Mouse (Mus musculus) left cerebral cortex, adult 8-10 months (tissue): ENCODE results near the gene Vps13c. TPM values are rescaled to one million over a fixed set of nuclear protein-coding genes. Genes with fewer than 3 reads are reported as not detected.
A peak's percentile ranks its signal among the peaks of the same experiment; 100 is the strongest.

Source experiments
- DNase-seq, 2 experiments: peaks; one replicate each; pipeline ENCODE4 v3.0.0; 2022; ENCODE audit warnings: low spot score in 2 of 2
- total RNA-seq, 4 experiments: library from RNA; stranded (reverse); gene quantifications; 2 replicates each; pipeline ENCODE4 v1.2.4; 2022

The Vps13c gene
- total RNA-seq, 4 experiments from 2014 or later: 70.6 to 84.9 (median 73.6) TPM

DNA sequence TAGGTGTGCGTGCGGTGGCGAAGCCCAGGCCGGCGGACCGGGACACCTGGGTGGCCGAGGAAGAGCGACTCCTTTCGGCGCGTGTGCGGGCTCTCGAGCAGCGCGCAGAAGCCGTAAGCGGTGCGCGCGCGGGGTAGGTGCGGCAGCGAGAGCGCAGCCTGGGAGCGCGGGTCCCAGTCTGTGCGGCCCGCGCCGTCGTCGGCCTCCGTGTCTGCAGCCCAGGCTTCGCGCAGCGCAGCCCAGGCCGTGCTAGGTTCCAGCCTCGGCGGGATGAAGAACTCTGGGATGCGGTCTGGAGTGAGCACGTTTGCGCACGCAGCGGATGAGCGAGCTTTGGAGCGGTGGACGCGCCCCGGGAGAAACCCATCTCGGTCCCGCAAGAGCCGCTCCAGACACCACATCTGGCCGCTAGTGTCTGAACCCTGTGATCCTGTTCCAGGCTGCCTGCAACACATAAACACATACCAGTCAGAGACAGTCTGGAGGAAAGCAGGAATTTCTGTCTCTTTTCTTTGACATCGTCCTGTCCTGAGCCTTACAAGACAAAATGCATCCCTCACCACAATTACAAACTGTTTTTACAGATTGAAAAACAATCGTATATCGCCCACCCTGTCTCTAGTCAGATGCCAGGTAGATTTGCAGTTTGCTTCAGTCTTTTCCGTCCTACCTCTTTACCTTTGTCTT is 8.7 kb upstream of the Vps13c start:
- DNase-seq: no peak

- DNase-seq: no peak
Observed at GRCm38 (mm10) chr9:67832046-67832605, 8.1 kb upstream of the Vps13c start, which contains the start of gene C2cd4a. C2cd4a (minus strand) TSS chr9:67832330.

DNA sequence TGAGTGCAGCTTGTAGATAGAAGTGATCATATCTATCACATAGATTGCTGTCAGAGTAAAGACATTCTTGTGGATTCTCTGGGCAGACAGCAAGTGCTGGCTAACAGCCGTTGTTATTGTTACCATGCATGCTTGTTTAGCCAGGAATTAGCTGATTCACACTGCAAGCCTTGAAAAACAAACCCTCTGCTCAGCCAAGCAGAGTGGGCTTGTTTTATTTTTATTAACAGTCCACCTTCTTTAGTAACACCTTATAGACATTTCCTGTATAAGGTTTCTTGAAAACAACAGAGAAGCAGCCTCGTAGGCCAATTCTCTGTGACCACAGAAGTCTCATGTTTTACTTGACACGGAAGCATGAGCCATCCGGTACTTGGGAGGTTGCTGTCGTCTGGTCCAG is 5.7 kb upstream of the Vps13c start:
- DNase-seq: no peak

- no peak for DNase-seq
Observed at GRCm38 (mm10) chr9:67837311-67837710, 2.9 kb upstream of the Vps13c start.

DNA sequence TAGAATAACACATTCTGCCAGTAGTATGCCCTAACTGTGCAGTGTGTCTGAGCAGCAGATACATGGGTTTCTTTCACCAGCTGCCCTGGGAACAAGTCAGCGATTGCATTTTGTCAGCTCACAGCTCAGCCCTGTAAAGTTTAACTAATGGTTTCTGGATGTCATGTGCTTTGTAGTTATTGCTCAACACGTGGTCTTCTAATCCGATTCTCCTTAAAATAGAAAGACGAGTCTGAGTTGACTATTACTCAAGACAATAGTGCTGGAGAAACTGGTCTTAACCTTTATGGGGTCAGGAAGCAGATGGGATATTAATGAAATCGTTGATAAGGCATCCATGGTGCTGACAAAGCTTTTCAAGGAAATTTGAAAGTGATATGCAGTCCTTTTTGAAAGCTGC is 2.6 kb downstream of the Vps13c start:
- DNase-seq: no peak

GRCm38 (mm10) chr9:67845012-67845411 is 4.8 kb downstream of the Vps13c start:
- no peak for DNase-seq

- no peak for DNase-seq
Observed at GRCm38 (mm10) chr9:67845648-67846047, 5.5 kb downstream of the Vps13c start.

DNA sequence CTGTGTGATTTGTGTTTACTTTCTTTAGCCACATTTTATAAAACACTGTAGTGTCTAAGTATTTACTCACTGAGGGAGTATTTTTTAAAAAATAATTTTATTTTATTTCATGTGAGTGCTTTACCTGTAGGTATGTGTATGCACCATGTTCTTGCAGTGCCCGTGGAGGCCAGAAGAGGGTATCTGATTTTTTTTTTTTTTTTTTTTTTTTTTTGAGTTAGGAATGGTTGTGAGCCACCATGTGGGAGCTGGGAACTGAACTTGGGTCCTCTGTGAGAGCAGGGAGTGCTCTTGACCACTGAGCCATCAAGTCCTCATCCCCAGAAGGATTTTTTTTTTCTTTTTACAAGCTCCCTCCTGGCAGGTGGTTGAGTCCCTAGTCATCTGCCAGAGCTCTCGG is 5.9 kb downstream of the Vps13c start:
- no peak for DNase-seq

DNA sequence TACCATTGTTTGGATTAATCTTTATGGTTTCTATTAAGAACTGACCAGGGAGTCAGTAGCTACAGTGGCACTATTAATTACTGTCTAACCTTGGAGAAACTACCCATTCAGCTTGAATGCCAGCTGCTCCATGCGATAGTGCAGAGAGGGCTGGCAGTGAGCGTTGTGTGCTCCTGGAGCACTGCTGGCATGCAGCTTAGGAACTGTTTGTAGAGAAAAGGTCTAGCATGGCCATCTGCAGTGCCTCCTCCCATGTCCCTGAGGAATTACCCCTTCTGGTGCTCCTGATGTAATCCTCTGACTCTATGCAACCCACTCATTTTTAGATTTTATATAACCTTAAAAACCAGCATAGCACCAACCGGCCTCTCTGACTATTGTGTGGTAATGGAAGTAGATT is 7.4 kb downstream of the Vps13c start:
- DNase-seq: no peak

DNA sequence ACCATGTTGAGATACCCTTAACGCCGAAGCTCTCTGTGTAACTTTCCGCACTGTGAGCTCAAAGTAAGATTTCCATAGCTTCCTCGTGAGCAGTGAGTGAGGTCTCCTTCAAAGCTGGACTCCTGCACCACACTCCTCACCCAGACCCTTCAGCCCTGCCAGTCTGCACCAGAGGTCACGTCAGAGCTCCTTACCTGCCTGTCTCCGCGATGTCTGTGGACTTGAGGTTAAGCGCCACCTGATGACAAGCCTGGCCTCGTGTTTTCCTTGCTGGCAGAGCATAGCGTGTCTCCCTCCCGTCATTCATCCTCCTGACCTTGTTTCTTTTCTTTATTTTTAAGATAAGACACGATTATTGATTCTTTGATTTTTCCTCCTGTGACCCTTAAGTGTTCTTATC is 9.2 kb downstream of the Vps13c start:
- no peak for DNase-seq

DNA sequence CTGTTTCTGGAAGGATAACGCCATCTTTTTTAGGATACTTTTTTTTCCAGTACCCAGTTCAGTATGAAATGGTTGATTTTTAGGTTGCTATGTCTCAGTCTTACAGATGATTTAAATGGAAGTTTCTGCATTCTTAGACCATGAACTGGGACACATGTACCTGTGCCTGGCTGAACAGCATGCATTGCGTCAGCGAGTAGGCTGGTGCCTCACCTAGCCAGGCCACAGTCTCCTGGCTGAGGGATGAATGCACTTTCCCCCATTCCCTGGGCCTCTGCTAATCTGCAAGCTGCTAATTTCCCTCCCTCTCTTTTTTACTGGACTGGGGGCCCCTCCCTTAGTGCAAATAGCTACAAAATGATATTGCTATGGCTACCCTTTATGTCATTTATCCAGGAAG is 9.7 kb downstream of the Vps13c start:
- no peak for DNase-seq

DNA sequence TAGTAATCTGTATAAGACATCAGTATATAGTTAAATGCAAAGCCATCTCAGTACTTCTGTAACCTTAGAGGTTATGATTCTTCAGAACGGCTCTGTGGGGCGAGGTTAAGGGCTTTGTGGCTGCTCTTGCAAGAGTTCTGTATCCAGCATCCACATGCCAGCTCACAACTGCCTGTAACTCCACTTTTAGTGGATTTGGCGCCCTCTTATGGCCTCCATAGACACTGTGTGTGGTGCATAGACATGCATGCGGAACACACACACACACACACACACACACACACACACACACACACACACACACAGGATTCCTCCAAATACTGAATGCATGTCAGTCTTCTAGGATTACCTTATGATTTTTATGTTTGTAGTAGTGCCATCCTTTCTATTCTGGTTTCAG is 11.0 kb downstream of the Vps13c start:
- no peak for DNase-seq

DNA sequence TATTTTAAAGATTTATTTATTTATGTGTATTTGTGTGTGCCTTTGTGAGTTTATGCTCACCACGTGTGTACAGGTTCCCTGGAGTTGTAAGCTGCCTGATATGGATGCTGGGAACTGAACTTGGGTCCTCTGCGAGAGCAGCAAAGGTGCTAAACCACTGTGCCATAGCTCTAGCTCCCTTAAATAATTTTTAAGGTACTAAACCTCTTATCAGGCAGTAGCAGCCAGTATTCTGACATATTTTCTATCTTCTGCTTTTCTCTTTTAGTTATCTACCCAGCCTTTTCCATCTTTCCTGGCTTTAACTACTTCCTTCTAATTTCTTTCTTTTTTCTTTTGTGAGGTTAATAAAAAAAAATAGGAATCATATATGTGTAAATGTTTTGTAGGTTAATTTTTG is 20.1 kb downstream of the Vps13c start:
- no peak for DNase-seq

DNA sequence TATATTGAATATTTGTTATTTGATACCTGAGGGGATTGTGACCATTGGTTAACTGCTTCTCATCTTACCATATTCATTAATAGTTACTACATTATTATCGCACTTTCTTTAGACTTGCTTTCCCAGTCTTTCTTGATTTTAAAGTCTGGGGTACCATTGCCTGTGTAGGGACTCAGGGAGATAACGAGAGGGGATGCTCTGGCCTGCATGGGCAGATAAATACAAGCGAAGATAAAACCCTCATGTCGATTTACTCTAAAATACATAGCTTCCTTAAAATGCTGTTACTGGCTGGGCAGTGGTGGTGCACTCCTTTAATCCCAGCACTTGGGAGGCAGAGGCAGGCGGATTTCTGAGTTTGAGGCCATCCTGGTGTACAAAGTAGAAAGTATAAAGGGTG is 23.1 kb downstream of the Vps13c start:
- no peak for DNase-seq

DNA sequence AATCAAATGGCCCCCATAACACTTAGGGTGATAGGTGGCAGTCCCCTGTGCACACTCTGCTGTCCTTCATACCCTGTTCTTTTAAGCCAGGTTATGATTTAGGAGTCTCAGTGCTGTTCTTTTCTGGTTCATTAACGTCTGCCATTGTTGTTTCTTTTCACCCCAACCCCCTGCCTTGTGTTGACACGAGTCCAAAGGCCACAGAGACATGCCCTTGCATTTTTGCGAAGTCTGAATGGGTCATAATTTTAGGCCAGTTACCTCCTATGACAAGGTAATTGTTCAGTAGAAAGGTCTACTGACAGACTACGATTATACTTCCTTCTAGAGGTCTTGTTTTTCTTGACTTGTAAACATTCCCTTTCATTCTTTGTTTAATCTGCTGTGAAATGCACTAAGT is 23.8 kb downstream of the Vps13c start:
- DNase-seq: no peak

GRCm38 (mm10) chr9:67865411-67865810 is 25.2 kb downstream of the Vps13c start:
- no peak for DNase-seq

GRCm38 (mm10) chr9:67867411-67867810 is 27.2 kb downstream of the Vps13c start:
- no peak for DNase-seq

DNA sequence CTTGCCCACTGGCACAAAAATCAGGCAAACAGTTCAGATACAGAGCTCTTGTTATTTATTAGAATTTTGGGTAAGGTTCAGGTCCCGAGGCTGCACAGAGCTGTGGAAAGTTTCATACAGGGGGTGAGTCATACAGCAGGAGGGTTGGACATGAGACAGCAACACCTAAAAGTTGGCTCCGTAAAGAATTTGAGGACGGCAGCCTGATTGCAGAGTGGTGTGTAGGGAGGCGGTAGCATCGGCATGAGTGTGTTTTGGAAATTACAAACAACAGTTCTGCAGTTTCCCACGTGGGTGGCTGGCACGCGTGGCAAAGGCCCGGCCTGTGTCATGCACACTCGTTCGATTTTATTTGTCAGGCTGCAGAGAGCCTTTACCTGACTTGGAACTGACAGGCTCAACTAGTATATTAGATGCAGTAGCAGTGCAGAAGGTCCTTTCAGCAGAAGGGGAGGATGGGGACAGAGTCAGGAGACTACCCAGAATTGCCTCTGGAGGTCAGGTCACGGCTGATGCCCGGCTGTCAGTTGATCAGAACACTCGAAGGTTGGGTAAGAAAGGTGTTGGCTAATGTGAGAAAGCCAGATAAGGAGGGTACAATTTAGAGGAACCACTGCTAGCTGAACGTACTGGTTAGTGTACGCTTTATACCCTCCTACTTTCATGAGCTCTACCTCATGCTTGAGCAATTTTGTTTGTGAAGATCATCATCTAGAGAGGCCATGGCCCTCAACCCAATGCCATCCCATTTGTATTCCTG is 29.7 kb downstream of the Vps13c start:
- DNase-seq: peak in 1 of 2 experiments; percentile 60

GRCm38 (mm10) chr9:67874522-67875222 is 34.5 kb downstream of the Vps13c start:
- DNase-seq: no peak

DNA sequence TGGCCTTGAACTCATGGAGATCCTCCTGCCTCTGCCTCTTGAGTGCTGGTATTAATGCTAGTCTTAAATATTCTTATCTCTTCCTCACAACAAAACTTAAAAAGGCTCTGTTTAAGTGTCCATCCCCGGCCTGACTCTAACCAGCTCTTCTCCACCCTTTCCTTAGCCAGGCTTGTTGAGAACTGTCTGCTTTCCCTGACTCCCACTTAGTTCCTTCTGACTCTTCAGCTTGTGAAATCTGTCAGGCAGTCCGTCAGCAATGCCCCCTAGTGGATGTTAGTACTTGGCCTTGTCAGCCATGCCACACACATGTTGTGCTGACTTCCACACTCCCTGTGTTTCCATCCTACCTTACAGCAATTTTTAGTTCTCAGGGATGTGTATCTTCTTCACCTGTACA is 35.1 kb downstream of the Vps13c start:
- no peak for DNase-seq

DNA sequence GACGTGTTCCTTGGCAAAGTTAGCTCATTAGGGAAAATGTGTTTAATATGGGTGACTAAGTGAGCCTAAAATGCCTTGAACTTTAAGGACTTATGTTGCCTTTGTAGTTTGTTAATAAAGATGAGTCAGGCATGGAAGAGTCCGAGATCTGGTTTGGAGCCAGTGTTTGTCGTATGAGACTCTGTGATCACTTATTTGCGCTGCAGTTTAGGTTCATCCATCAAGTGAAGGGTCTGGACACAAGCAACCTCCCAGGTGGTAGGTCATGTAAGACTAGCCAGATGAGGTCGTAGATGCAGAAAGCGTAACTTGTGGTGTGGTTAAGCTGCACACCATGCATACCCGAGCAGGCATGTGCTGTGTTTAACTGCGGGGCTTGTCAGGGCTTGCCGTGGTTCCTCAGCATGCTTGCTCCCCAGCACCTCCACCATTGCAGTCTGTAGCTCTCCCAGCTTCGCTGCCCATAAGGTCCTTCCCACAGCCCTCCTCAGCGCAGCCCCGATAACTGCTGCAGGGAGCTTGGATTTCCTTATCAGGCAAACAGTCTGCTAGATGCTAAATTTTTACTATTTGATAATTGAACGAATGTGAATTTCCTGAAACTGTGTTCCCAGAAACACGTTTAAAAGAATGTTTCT is 37.0 kb downstream of the Vps13c start:
- DNase-seq: no peak
